Mouse (Mus musculus) MEL (cell line): Measurements from ENCODE around the gene Cdk17. TPM values are rescaled to one million over a fixed set of nuclear protein-coding genes. Genes with fewer than 3 reads are reported as not detected.

Experiments used
- DNase-seq: peaks from one replicate; pipeline ENCODE4 v3.0.0; 2011; ENCODE audit warnings: low read depth, low spot score
- H3K27ac ChIP-seq: 2 replicates; pipeline ENCODE4 v1.5.1; 2012; ENCODE audit warnings: low read depth, mild to moderate bottlenecking, control low read depth, low read length, moderate library complexity; ENCODE audit not compliant: control insufficient read depth
- H3K27me3 ChIP-seq, 2 experiments: fragments of 150-350 bp in 1 of 2; sonication (generic) in 1 of 2; 2 replicates each; pipeline ENCODE4 v1.6.1; 2012; ENCODE audit warnings: low read length in 2 of 2, mild to moderate bottlenecking in 2 of 2, improper control_type of control experiment in 1 of 2, moderate library complexity in 1 of 2; ENCODE audit not compliant: insufficient read depth in 2 of 2, control insufficient read depth in 1 of 2
- H3K36me3 ChIP-seq, 2 experiments: 2 replicates each; pipeline ENCODE4 v1.6.1; 2012 to 2014; ENCODE audit warnings: low read length in 2 of 2, improper control_type of control experiment in 1 of 2, inconsistent platforms in 1 of 2, mild to moderate bottlenecking in 1 of 2; ENCODE audit not compliant: insufficient read depth in 2 of 2, control insufficient read depth in 1 of 2
- H3K4me1 ChIP-seq, 2 experiments: fragments of 150-350 bp in 1 of 2; sonication (generic) in 1 of 2; 2 replicates each; pipeline ENCODE4 v1.6.1; 2012; ENCODE audit warnings: low read length in 2 of 2, improper control_type of control experiment in 1 of 2, mild to moderate bottlenecking in 1 of 2; ENCODE audit not compliant: insufficient read depth in 2 of 2, control insufficient read depth in 1 of 2
- H3K4me3 ChIP-seq, 2 experiments: fragments of 150-350 bp in 1 of 2; sonication (generic) in 1 of 2; 2 replicates each; pipeline ENCODE4 v1.5.1; 2012; ENCODE audit warnings: low read depth in 2 of 2, low read length in 2 of 2, mild to moderate bottlenecking in 2 of 2, moderate library complexity in 2 of 2, control low read depth in 1 of 2, improper control_type of control experiment in 1 of 2; ENCODE audit not compliant: control insufficient read depth in 1 of 2, insufficient read depth in 1 of 2
- H3K79me2 ChIP-seq: 2 replicates; pipeline ENCODE4 v1.6.1; 2012; ENCODE audit warnings: mild to moderate bottlenecking, low read length, moderate library complexity; ENCODE audit not compliant: control insufficient read depth, poor library complexity, insufficient read depth
- H3K9ac ChIP-seq: 2 replicates; pipeline ENCODE4 v1.6.1; 2012; ENCODE audit warnings: low read depth, mild to moderate bottlenecking, control low read depth, low read length, moderate library complexity; ENCODE audit not compliant: control insufficient read depth, poor library complexity, severe bottlenecking
- H3K9me3 ChIP-seq: fragments of 150-350 bp; sonication (generic); replicated peaks from 2 replicates; pipeline ENCODE4 v1.6.1; 2012; ENCODE audit warnings: mild to moderate bottlenecking, low read length, improper control_type of control experiment, moderate library complexity; ENCODE audit not compliant: insufficient read depth
- BHLHE40 ChIP-seq: IDR thresholded peaks from 2 replicates; pipeline ENCODE4 v1.6.1; 2012; ENCODE audit warnings: low read depth, mild to moderate bottlenecking, inconsistent platforms, low read length, improper control_type of control experiment, borderline replicate concordance
- CHD1 ChIP-seq: IDR thresholded peaks from 2 replicates; pipeline ENCODE4 v1.6.1; 2012; ENCODE audit warnings: low read depth, mild to moderate bottlenecking, inconsistent platforms, low read length, improper control_type of control experiment
- CHD2 ChIP-seq: IDR thresholded peaks from 2 replicates; pipeline ENCODE4 v1.6.1; 2011; ENCODE audit warnings: low read length, improper control_type of control experiment
- CTCF ChIP-seq, 3 experiments: IDR thresholded peaks in 2 of 3; conservative IDR thresholded peaks in 1 of 3; 2 replicates each; pipeline ENCODE4 v1.5.1; 2011 to 2012; ENCODE audit warnings: low read length in 3 of 3, low read depth in 2 of 3, mild to moderate bottlenecking in 2 of 3, improper control_type of control experiment in 1 of 3, inconsistent platforms in 1 of 3, mixed read lengths in 1 of 3, moderate library complexity in 1 of 3; ENCODE audit not compliant: control insufficient read depth in 1 of 3, insufficient read depth in 1 of 3, poor library complexity in 1 of 3, severe bottlenecking in 1 of 3
- E2F4 ChIP-seq: IDR thresholded peaks from 2 replicates; pipeline ENCODE4 v1.6.1; 2011; ENCODE audit warnings: low read depth, low read length, improper control_type of control experiment, borderline replicate concordance
- HCFC1 ChIP-seq: IDR thresholded peaks from 2 replicates; pipeline ENCODE4 v1.6.1; 2012; ENCODE audit warnings: low read depth, mild to moderate bottlenecking, inconsistent platforms, low read length, improper control_type of control experiment, moderate library complexity
- JUND ChIP-seq: IDR thresholded peaks from 2 replicates; pipeline ENCODE4 v1.6.1; 2011; ENCODE audit warnings: low read depth, mild to moderate bottlenecking, improper control_type of control experiment, low read length
- KAT2A ChIP-seq: conservative IDR thresholded peaks from 2 replicates; pipeline ENCODE4 v1.6.1; 2012; ENCODE audit warnings: low read depth, low read length, improper control_type of control experiment, inconsistent platforms
- MAFK ChIP-seq: IDR thresholded peaks from 2 replicates; pipeline ENCODE4 v1.6.1; 2011; ENCODE audit warnings: low read depth, mild to moderate bottlenecking, low read length, improper control_type of control experiment, borderline replicate concordance
- MAX ChIP-seq: IDR thresholded peaks from 2 replicates; pipeline ENCODE4 v1.6.1; 2011; ENCODE audit warnings: low read length, improper control_type of control experiment
- MEF2A ChIP-seq: IDR thresholded peaks from 2 replicates; pipeline ENCODE4 v1.6.1; 2014; ENCODE audit warnings: low read depth, mild to moderate bottlenecking, inconsistent platforms, low read length, improper control_type of control experiment; ENCODE audit not compliant: poor library complexity, insufficient replicate concordance, severe bottlenecking; ENCODE audit errors: extremely low read depth
- MXI1 ChIP-seq: IDR thresholded peaks from 2 replicates; pipeline ENCODE4 v1.6.1; 2011; ENCODE audit warnings: mild to moderate bottlenecking, low read depth, low read length, improper control_type of control experiment
- MYB ChIP-seq: IDR thresholded peaks from 2 replicates; pipeline ENCODE4 v1.6.1; 2011; ENCODE audit warnings: mild to moderate bottlenecking, low read depth, low read length, improper control_type of control experiment
- NELFE ChIP-seq: IDR thresholded peaks from 2 replicates; pipeline ENCODE4 v1.6.1; 2011; ENCODE audit warnings: low read depth, low read length, improper control_type of control experiment
- POLR2A ChIP-seq, 2 experiments: IDR thresholded peaks; 2 replicates each; pipeline ENCODE4 v1.6.1; 2011 to 2012; ENCODE audit warnings: low read length in 2 of 2, mild to moderate bottlenecking in 2 of 2, control low read depth in 1 of 2, improper control_type of control experiment in 1 of 2, low read depth in 1 of 2, moderate library complexity in 1 of 2; ENCODE audit not compliant: control insufficient read depth in 1 of 2, insufficient read depth in 1 of 2, poor library complexity in 1 of 2
- POLR2AphosphoS2 ChIP-seq: IDR thresholded peaks from 2 replicates; pipeline ENCODE4 v1.6.1; 2011; ENCODE audit warnings: low read length, improper control_type of control experiment
- POLR2AphosphoS5 ChIP-seq: IDR thresholded peaks from 2 replicates; pipeline ENCODE4 v1.6.1; 2012; ENCODE audit warnings: low read depth, borderline replicate concordance, mild to moderate bottlenecking, inconsistent platforms, low read length, moderate library complexity, mixed read lengths
- RAD21 ChIP-seq: IDR thresholded peaks from 2 replicates; pipeline ENCODE4 v1.6.1; 2011; ENCODE audit warnings: mild to moderate bottlenecking, low read depth, low read length, improper control_type of control experiment
- SIN3A ChIP-seq: IDR thresholded peaks from 2 replicates; pipeline ENCODE4 v1.6.1; 2012; ENCODE audit warnings: low read length, improper control_type of control experiment, inconsistent platforms
- TAL1 ChIP-seq: IDR thresholded peaks from 2 replicates; pipeline ENCODE4 v1.6.1; 2012; ENCODE audit warnings: mild to moderate bottlenecking, inconsistent platforms, low read length, moderate library complexity, mixed read lengths
- TBP ChIP-seq: IDR thresholded peaks from 2 replicates; pipeline ENCODE4 v1.8.0; 2011; ENCODE audit warnings: low read depth, low read length, improper control_type of control experiment
- UBTF ChIP-seq: IDR thresholded peaks from 2 replicates; pipeline ENCODE4 v1.6.1; 2012; ENCODE audit warnings: low read depth, mild to moderate bottlenecking, inconsistent platforms, low read length, improper control_type of control experiment, moderate library complexity, borderline replicate concordance; ENCODE audit not compliant: insufficient read depth
- ZC3H11A ChIP-seq: IDR thresholded peaks from 2 replicates; pipeline ENCODE4 v1.6.1; 2012; ENCODE audit warnings: low read depth, mild to moderate bottlenecking, inconsistent platforms, low read length, improper control_type of control experiment
- ZNF384 ChIP-seq: IDR thresholded peaks from 2 replicates; pipeline ENCODE4 v1.6.1; 2012; ENCODE audit warnings: low read depth, mild to moderate bottlenecking, inconsistent platforms, low read length, improper control_type of control experiment
- polyA plus RNA-seq, 2 experiments: library from polyadenylated mRNA; stranded (reverse) in 1 of 2; unstranded in 1 of 2; fragments of >175 nt in 1 of 2; fragments of >200 nt in 1 of 2; gene quantifications; 2 replicates each; pipeline versions ENCODE4 v1.2.1 to v1.2.4; 2012; ENCODE audit warnings: low replicate concordance in 2 of 2, low read depth in 1 of 2; ENCODE audit not compliant: insufficient read length in 2 of 2, insufficient read depth in 1 of 2, missing spikeins in 1 of 2
- total RNA-seq: library from RNA; depleted of rRNA; stranded (reverse); fragments of 300-350 nt; gene quantifications from 2 replicates; pipeline ENCODE4 v1.2.3, GENCODE M21; 2012

The Cdk17 gene
- total and polyA plus RNA-seq, 3 experiments = 25.6 to 155 (median 32.9) TPM

DNA sequence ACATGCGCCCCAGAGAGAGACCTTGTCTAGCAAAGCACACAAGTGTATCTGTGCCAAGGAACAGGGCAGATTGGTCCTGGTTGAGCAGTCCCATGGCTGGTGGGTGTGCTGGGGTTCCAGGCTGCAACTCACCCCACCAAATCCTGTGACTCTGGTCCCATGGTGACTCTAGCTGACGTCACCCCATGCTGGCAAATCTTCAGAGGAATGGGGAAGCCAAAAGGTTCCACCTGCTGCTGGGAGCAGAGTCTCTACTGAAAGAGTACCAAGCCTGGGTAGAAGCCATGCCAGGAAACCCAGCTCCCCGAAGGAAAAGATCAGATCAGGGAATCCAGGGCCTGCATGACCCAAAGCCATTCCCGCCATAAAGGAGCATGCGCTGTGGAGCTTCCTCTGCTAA is 106.8 kb downstream of the Cdk17 start:
- Histone ChIP-seq H3K9me3 (no peaks in the 10 kb centered on the region), H3K27me3 (no peaks in the 10 kb centered on the region), H3K9ac (no peak overlapping the region), H3K36me3 (peaks cover 0 to under 1% of the 10 kb centered on the region in 2 experiments; a peak in 2 of 4 replicates), H3K79me2 (no peaks in the 10 kb centered on the region), H3K4me1 (peaks cover 0 to 1% of the 10 kb centered on the region in 2 experiments; a peak in 2 of 4 replicates), H3K27ac (no peak overlapping the region), H3K4me3 (no peak overlapping the region)
- no peak for DNase-seq
- TF ChIP-seq MAX (no peak), MAFK (no peak), POLR2AphosphoS2 (no peak), UBTF (no peak), SIN3A (no peak), POLR2AphosphoS5 (no peak), ZC3H11A (no peak), CHD2 (no peak), ZNF384 (no peak), HCFC1 (no peak), MXI1 (no peak), NELFE (no peak), KAT2A (no peak)

DNA sequence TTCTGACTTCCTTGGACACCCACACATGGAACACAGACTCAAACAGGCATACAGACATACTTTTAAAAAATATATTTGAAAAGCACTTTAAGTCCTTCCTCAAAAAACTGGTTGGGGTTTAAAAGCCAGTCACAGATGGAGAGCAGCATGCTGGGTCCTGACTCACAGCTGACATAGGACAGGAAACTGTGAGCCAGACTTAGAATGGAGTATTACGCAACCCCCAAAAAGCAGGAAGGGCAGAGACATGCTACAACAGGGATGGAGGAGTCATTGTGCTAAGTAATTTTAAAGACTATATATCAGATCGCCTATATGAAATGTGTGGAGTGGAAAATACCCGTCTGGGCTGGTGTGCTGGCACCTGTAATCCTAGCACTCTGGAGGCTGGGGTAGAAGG is 107.7 kb downstream of the Cdk17 start:
- no peak overlapping the region for H3K27ac ChIP-seq
- no peaks in the 10 kb centered on the region; a peak in 1 of 4 replicates for H3K36me3 ChIP-seq
- H3K79me2 ChIP-seq = no peaks in the 10 kb centered on the region
- TF ChIP-seq TAL1 (no peak), BHLHE40 (no peak), POLR2A (IDR thresholded peaks at IDR 0.05; ENCODE audit: control insufficient read depth in 1 of 2, insufficient read depth in 1 of 2, low read depth in 1 of 2, low read length in 2 of 2, poor library complexity in 1 of 2) (no peak), MAFK (no peak), CTCF (IDR thresholded peaks at IDR 0.05 in 2 of 3, conservative IDR thresholded peaks at IDR 0.05 in 1 of 3; ENCODE audit: control insufficient read depth in 1 of 3, insufficient read depth in 1 of 3, low read depth in 2 of 3, low read length in 3 of 3, poor library complexity in 1 of 3, severe bottlenecking in 1 of 3) (no peak), MYB (no peak), JUND (no peak), RAD21 (no peak), CHD1 (no peak), NELFE (no peak), ZNF384 (no peak), E2F4 (no peak), KAT2A (no peak), TBP (no peak), MEF2A (no peak)
- H3K9ac ChIP-seq = no peak overlapping the region
- H3K27me3 ChIP-seq = no peaks in the 10 kb centered on the region
- H3K4me3 ChIP-seq = no peak overlapping the region
- no peak for DNase-seq
- no peaks in the 10 kb centered on the region for H3K9me3 ChIP-seq
- H3K4me1 ChIP-seq = no peaks in the 10 kb centered on the region; a peak in 1 of 4 replicates
